Mouse (Mus musculus): Measurements from ENCODE around the gene Mrpl18. TPM values are rescaled to one million over a fixed set of nuclear protein-coding genes. Genes with fewer than 3 reads are reported as not detected.

Mrpl18 gene
- polyA plus RNA-seq, 2 experiments = 55.4 to 107 TPM

- Histone ChIP-seq H3K9me3 (ENCODE audit: control insufficient read depth, low read length) (no peaks in the 10 kb centered on the region), H3K4me2 (ENCODE audit: low read depth) (no peak overlapping the region), H3K36me3 (replicated peaks; ENCODE audit: control insufficient read depth, insufficient read depth, low read depth) (no peaks in the 10 kb centered on the region), H3K4me1 (replicated peaks; ENCODE audit: control insufficient read depth in 2 of 2, insufficient read depth in 2 of 2, low read length in 1 of 2) (no peaks in the 10 kb centered on the region), H3K27me3 (ENCODE audit: control insufficient read depth, insufficient read depth, low read length) (no peaks in the 10 kb centered on the region), H3K4me3 (ENCODE audit: insufficient read depth in 1 of 2, low read depth in 2 of 2, low read length in 2 of 2) (no peak overlapping the region), H3K9ac (replicated peaks) (no peak overlapping the region), H3K27ac (no peak overlapping the region)
- TF ChIP-seq EP300 (IDR thresholded peaks at IDR 0.05; ENCODE audit: low read depth) (no peak), CTCF (IDR thresholded peaks at IDR 0.05; ENCODE audit: low read depth) (no peak)
- DNase-seq (ENCODE audit: low read depth in 3 of 3, low spot score in 3 of 3) = no peak
- ATAC-seq (ENCODE audit: insufficient read depth) = no peak
- WGBS (ENCODE audit: insufficient replicate concordance) = 77% methylated on average over 4 of the region's 4 CpGs
Measured at GRCm38 (mm10) chr17:12891054-12891453, 25.1 kb downstream of the Mrpl18 start.

GRCm38 (mm10) chr17:12887021-12887775 lies 28.9 kb downstream of the Mrpl18 start:
- H3K9me3 ChIP-seq (ENCODE audit: control insufficient read depth, low read length) = no peaks in the 10 kb centered on the region
- no peak overlapping the region for H3K9ac ChIP-seq (replicated peaks)
- no peaks in the 10 kb centered on the region for H3K36me3 ChIP-seq (replicated peaks; ENCODE audit: control insufficient read depth, insufficient read depth, low read depth)
- no peak overlapping the region for H3K27ac ChIP-seq
- no peaks in the 10 kb centered on the region for H3K4me1 ChIP-seq (replicated peaks; ENCODE audit: control insufficient read depth in 2 of 2, insufficient read depth in 2 of 2, low read length in 1 of 2)
- no peaks in the 10 kb centered on the region for H3K27me3 ChIP-seq (ENCODE audit: control insufficient read depth, insufficient read depth, low read length)
- 75% methylated on average over 15 of the region's 15 CpGs for WGBS (ENCODE audit: insufficient replicate concordance)
- TF ChIP-seq EP300 (IDR thresholded peaks at IDR 0.05; ENCODE audit: low read depth) (no peak), CTCF (IDR thresholded peaks at IDR 0.05; ENCODE audit: low read depth) (no peak)
- ATAC-seq (ENCODE audit: insufficient read depth) (no peak), DNase-seq (ENCODE audit: low read depth in 3 of 3, low spot score in 3 of 3) (no peak)
- no peak overlapping the region for H3K4me3 ChIP-seq (ENCODE audit: insufficient read depth in 1 of 2, low read depth in 2 of 2, low read length in 2 of 2)
- no peak overlapping the region for H3K4me2 ChIP-seq (ENCODE audit: low read depth)

GRCm38 (mm10) chr17:12886620-12887019 lies 29.5 kb downstream of the Mrpl18 start:
- no peak overlapping the region for H3K9ac ChIP-seq (replicated peaks)
- H3K36me3 ChIP-seq (replicated peaks; ENCODE audit: control insufficient read depth, insufficient read depth, low read depth) = no peaks in the 10 kb centered on the region
- H3K4me2 ChIP-seq (ENCODE audit: low read depth) = no peak overlapping the region
- no peak for TF ChIP-seq EP300 (IDR thresholded peaks at IDR 0.05; ENCODE audit: low read depth)
- no peak for TF ChIP-seq CTCF (IDR thresholded peaks at IDR 0.05; ENCODE audit: low read depth)
- ATAC-seq (ENCODE audit: insufficient read depth) = no peak
- H3K4me3 ChIP-seq (ENCODE audit: insufficient read depth in 1 of 2, low read depth in 2 of 2, low read length in 2 of 2) = no peak overlapping the region
- H3K27ac ChIP-seq = no peak overlapping the region
- no peaks in the 10 kb centered on the region for H3K9me3 ChIP-seq (ENCODE audit: control insufficient read depth, low read length)
- no peaks in the 10 kb centered on the region for H3K27me3 ChIP-seq (ENCODE audit: control insufficient read depth, insufficient read depth, low read length)
- no peaks in the 10 kb centered on the region for H3K4me1 ChIP-seq (replicated peaks; ENCODE audit: control insufficient read depth in 2 of 2, insufficient read depth in 2 of 2, low read length in 1 of 2)
- DNase-seq (ENCODE audit: low read depth in 3 of 3, low spot score in 3 of 3) = no peak
- 36% methylated on average over 6 of the region's 6 CpGs for WGBS (ENCODE audit: insufficient replicate concordance)

- WGBS (ENCODE audit: insufficient replicate concordance) = 59% methylated on average over 1 of the region's 1 CpGs
- H3K27ac ChIP-seq = no peak overlapping the region
- H3K27me3 ChIP-seq (ENCODE audit: control insufficient read depth, insufficient read depth, low read length) = no peaks in the 10 kb centered on the region
- no peaks in the 10 kb centered on the region for H3K9me3 ChIP-seq (ENCODE audit: control insufficient read depth, low read length)
- TF ChIP-seq CTCF (IDR thresholded peaks at IDR 0.05; ENCODE audit: low read depth) = peak; percentile 30; the same call in 1 of the 2 replicates
- TF ChIP-seq EP300 (IDR thresholded peaks at IDR 0.05; ENCODE audit: low read depth) = no peak
- no peaks in the 10 kb centered on the region for H3K4me1 ChIP-seq (replicated peaks; ENCODE audit: control insufficient read depth in 2 of 2, insufficient read depth in 2 of 2, low read length in 1 of 2)
- no peaks in the 10 kb centered on the region for H3K36me3 ChIP-seq (replicated peaks; ENCODE audit: control insufficient read depth, insufficient read depth, low read depth)
- no peak for ATAC-seq (ENCODE audit: insufficient read depth)
- H3K4me3 ChIP-seq (ENCODE audit: insufficient read depth in 1 of 2, low read depth in 2 of 2, low read length in 2 of 2) = no peak overlapping the region
- DNase-seq (ENCODE audit: low read depth in 3 of 3, low spot score in 3 of 3) = no peak
- H3K9ac ChIP-seq (replicated peaks) = no peak overlapping the region
- H3K4me2 ChIP-seq (ENCODE audit: low read depth) = no peak overlapping the region
Measured at GRCm38 (mm10) chr17:12881216-12881615, 34.9 kb downstream of the Mrpl18 start.

- DNase-seq (ENCODE audit: low read depth in 3 of 3, low spot score in 3 of 3) = peak; percentile 50 to 63 (median 55)
- TF ChIP-seq EP300 (IDR thresholded peaks at IDR 0.05; ENCODE audit: low read depth) (no peak), CTCF (IDR thresholded peaks at IDR 0.05; ENCODE audit: low read depth) (peak; percentile 83)
- Histone ChIP-seq H3K4me1 (replicated peaks; ENCODE audit: control insufficient read depth in 2 of 2, insufficient read depth in 2 of 2, low read length in 1 of 2) (no peaks in the 10 kb centered on the region), H3K9me3 (ENCODE audit: control insufficient read depth, low read length) (no peaks in the 10 kb centered on the region), H3K4me3 (ENCODE audit: insufficient read depth in 1 of 2, low read depth in 2 of 2, low read length in 2 of 2) (no peak overlapping the region), H3K36me3 (replicated peaks; ENCODE audit: control insufficient read depth, insufficient read depth, low read depth) (no peaks in the 10 kb centered on the region), H3K9ac (replicated peaks) (no peak overlapping the region), H3K27ac (no peak overlapping the region), H3K4me2 (ENCODE audit: low read depth) (peak overlapping the region; percentile 21), H3K27me3 (ENCODE audit: control insufficient read depth, insufficient read depth, low read length) (no peaks in the 10 kb centered on the region)
- 2% methylated on average over 14 of the region's 14 CpGs for WGBS (ENCODE audit: insufficient replicate concordance)
- no peak for ATAC-seq (ENCODE audit: insufficient read depth)
Measured at GRCm38 (mm10) chr17:12880178-12880577, 36.0 kb downstream of the Mrpl18 start.

Data from liver, embryonic 14.5 days (tissue).